Mouse (Mus musculus): ENCODE measurements around the gene G6pdx. TPM values are rescaled to one million over a fixed set of nuclear protein-coding genes. Genes with fewer than 3 reads are reported as not detected.

G6pdx gene
- polyA plus RNA-seq (2015; fragmentation: Nextera tagmentation; extraction: Ambion mirVana): 34.2 and 68.2 TPM in 2 replicates

DNA sequence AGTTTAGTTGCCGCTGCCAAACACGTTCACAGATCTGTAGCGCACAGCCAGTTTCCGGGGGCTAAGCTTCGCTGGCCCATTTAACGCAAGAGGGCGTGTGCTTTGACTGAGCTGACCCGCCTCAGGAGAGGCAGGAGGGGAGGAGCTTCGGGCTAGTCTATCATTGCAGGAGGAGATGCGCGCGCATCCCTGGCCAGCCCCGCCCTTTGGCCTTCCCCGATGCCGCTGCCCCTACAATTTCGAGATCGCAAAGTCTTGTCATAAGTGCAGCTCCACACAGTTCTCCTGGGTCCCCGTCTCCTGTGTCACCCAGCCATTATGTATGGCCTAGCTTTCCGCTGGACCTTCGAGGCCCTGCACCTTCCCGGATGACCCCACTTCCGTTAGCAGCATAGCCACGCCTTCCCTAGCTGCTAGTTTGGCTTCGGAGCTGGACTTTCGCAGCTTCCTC, at the start of gene G6pdx:
Gene G6pdx, minus strand, starts transcription at position 369 of the 451 bp plus-strand sequence.

DNA sequence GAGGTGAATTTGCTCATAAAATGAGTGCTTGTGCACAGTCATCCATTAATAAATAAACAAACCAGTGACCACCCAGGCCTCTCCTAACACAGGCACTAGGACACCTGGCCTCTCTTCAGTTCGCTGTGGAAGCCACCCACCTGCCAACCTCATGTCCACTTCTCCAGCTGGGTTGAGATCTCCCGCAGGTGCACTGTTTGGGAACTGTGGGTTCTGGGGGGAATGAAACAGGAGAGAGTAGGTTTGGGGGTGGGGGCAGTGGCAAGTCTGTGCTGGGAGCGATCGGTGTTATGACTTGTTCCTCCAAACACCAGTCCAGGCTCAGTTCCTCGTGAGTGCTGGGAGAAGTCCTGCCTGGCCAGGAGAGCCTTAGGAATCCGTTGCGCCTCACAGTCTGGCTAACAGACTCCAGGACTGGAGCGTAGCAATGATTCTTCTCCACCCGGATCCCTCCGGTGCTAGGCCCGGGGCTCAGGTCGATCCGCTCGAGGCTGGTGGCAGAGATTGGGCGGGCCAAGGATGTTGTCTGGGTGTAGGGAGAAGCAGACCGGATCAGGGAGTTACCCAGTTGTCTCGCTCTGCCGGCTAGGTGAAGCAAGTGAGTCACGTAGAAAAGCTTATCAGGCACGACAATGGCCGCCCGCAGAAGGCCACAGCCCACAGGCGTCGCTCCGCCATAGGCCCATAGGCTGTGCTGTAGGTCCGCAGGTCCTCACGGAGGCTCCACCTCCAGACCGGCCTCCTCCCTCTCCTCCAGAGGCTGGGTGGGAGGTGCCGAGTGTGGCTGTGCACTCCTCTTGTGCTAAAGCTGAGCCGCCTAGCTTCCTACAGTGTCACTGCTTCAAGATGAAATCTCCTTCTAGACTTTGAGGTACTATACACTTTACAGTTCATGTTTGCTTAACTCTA, 36.2 kb downstream of the G6pdx start, which contains the start of the genes Fam3a and Ikbkg:
Gene Fam3a, minus strand, starts transcription at position 738 of the 909 bp plus-strand sequence.
Gene Ikbkg, plus strand, starts transcription at position 756 of the 909 bp plus-strand sequence.

GRCm38 (mm10) chrX:74372888-74373549, 56.0 kb downstream of the G6pdx start, which contains the start of the genes Ubl4a and Slc10a3:
TSS of gene Ubl4a (minus strand) at chrX:74373218.
TSS of gene Slc10a3 (minus strand) at chrX:74373349.

Other genes with a start within 250 kb of the G6pdx start
- gene Flna, start 179.4 kb downstream of the G6pdx start, polyA plus RNA-seq (2015; fragmentation: Nextera tagmentation; extraction: Ambion mirVana): 59.1 and 60.0 TPM in 2 replicates
- gene Emd, start 174.5 kb downstream of the G6pdx start, polyA plus RNA-seq (2015; fragmentation: Nextera tagmentation; extraction: Ambion mirVana): 12.4 and 12.5 TPM in 2 replicates
- gene Rpl10, start 158.4 kb downstream of the G6pdx start, polyA plus RNA-seq (2015; fragmentation: Nextera tagmentation; extraction: Ambion mirVana): 795 and 803 TPM in 2 replicates
- 63.7 and 108 TPM in 2 replicates for gene Taz, start 147.3 kb downstream of the G6pdx start, polyA plus RNA-seq (2015; fragmentation: Nextera tagmentation; extraction: Ambion mirVana)
- gene Dnase1l1, start 146.9 kb downstream of the G6pdx start, polyA plus RNA-seq (2015; fragmentation: Nextera tagmentation; extraction: Ambion mirVana): 19.2 and 21.0 TPM in 2 replicates
- gene Atp6ap1, start 132.1 kb downstream of the G6pdx start, polyA plus RNA-seq (2015; fragmentation: Nextera tagmentation; extraction: Ambion mirVana): 107 and 140 TPM in 2 replicates
- 158 and 175 TPM in 2 replicates for gene Gdi1, start 124.2 kb downstream of the G6pdx start, polyA plus RNA-seq (2015; fragmentation: Nextera tagmentation; extraction: Ambion mirVana)
- gene Fam50a, start 116.2 kb downstream of the G6pdx start, polyA plus RNA-seq (2015; fragmentation: Nextera tagmentation; extraction: Ambion mirVana): 38.3 and 51.4 TPM in 2 replicates
- 4.2 and 6.4 TPM in 2 replicates for gene Plxna3, start 100.1 kb downstream of the G6pdx start, polyA plus RNA-seq (2015; fragmentation: Nextera tagmentation; extraction: Ambion mirVana)
- 150 and 170 TPM in 2 replicates for gene Lage3, start 75.6 kb downstream of the G6pdx start, polyA plus RNA-seq (2015; fragmentation: Nextera tagmentation; extraction: Ambion mirVana)
- 61.6 and 67.4 TPM in 2 replicates for gene Ubl4a, start 56.0 kb downstream of the G6pdx start, polyA plus RNA-seq (2015; fragmentation: Nextera tagmentation; extraction: Ambion mirVana)
- gene Slc10a3, start 55.8 kb downstream of the G6pdx start, polyA plus RNA-seq (2015; fragmentation: Nextera tagmentation; extraction: Ambion mirVana): 15.6 and 28.1 TPM in 2 replicates
- gene Fam3a, start 35.9 kb downstream of the G6pdx start, polyA plus RNA-seq (2015; fragmentation: Nextera tagmentation; extraction: Ambion mirVana): 27.4 and 32.8 TPM in 2 replicates
- gene Ikbkg, start 35.9 kb downstream of the G6pdx start, polyA plus RNA-seq (2015; fragmentation: Nextera tagmentation; extraction: Ambion mirVana): 12.7 and 15.7 TPM in 2 replicates
- gene Gm6880, start 52.2 kb upstream of the G6pdx start, polyA plus RNA-seq (2015; fragmentation: Nextera tagmentation; extraction: Ambion mirVana): 0.28 TPM in 1 of 2 replicates, not detected in the other
- gene Olfr1326-ps1, start 145.7 kb upstream of the G6pdx start, polyA plus RNA-seq (2015; fragmentation: Nextera tagmentation; extraction: Ambion mirVana): not detected in 2 replicates
- not detected in 2 replicates for gene Olfr1325, start 163.5 kb upstream of the G6pdx start, polyA plus RNA-seq (2015; fragmentation: Nextera tagmentation; extraction: Ambion mirVana)
- 0.06 TPM in 1 of 2 replicates, not detected in the other for gene Gm5640, start 216.4 kb upstream of the G6pdx start, polyA plus RNA-seq (2015; fragmentation: Nextera tagmentation; extraction: Ambion mirVana)

All from adrenal gland, postnatal 0 days (tissue).